Mouse (Mus musculus) heart, postnatal 25 days (tissue): ENCODE measurements around the gene Prss23. TPM values are rescaled to one million over a fixed set of nuclear protein-coding genes. Genes with fewer than 3 reads are reported as not detected.

Source experiments
- DNase-seq: peaks from one replicate; pipeline ENCODE4 v3.0.0; 2022; ENCODE audit warnings: low spot score
- intact Hi-C: fragments of 180-260 bp; cut with DNase I; formaldehyde crosslinking; loops from one replicate; pipeline ENCODE4 v1.15.1; 2025
- total RNA-seq, 2 experiments: library from RNA; stranded (reverse); gene quantifications; 2 replicates each; pipeline ENCODE4 v1.2.3; 2021

Prss23 gene
- total RNA-seq, result 10 to 100 TPM; 24.6 to 25.0 TPM

DNA sequence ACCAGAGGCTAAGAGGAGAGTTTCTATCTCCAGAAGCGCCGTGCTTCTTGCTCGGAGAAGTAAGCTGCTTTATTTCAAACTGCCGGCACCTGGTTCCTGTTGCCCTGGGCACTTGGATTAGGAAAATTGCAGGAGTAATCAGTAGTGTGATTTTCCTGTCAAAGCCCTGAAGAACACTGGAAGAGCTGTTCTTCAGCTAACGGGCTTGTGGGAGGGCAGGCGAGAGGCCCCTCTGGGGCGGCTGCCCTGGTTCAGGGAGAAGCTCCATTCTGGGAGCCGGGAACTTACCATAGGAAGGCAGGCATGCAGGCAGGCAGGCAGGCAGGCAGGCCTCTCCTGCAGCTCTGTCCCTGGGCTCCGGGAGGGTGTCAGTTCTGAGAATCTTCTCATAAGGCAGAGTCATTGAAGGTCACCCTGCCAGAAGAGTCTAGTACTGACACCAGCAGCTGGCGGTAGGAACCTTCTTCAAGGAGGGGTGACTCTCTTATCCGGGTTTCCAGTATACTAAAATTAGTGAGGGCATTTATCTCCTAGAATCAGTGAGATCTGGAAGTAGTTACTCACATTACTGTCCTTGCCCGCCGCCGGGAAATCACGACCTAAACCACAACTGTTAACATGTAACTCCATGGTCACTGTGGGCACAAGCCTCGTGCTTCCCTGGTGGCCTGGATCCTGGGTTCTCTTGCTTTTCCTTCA, at the start of gene Prss23:
TSS of gene Prss23 (minus strand) at position 457 of the 699 bp plus-strand sequence.
- DNase-seq, result no peak
- intact Hi-C loops, result no loop called here

GRCm38 (mm10) chr7:89576127-89576526, 49.1 kb upstream of the Prss23 start:
- intact Hi-C loops, result no loop called here
- no peak for DNase-seq

DNA sequence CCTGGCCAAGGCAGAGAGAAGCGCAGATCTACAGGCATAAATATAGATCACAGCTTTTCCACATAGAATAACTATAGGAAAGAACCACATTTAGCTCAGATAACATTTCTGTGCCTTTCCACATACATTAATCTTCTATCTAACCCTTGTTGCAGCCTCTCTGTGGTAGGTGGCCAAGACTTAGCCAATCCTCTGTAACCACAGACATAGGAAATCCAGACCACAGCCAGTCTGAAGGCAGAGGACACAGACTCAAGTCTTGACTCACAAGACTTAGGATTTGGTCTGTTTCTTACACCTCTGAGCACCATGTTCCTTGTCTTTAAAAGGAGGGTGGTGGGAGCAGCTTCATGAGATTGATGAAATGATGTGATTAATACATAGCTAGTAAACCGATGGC, 37.6 kb upstream of the Prss23 start:
- intact Hi-C loops, result loop anchor here (5.0 kb wide), 1 partner anchor 98 kb away; no protein-coding TSS in a partner anchor
- DNase-seq, result no peak

GRCm38 (mm10) chr7:89563501-89563900, 36.5 kb upstream of the Prss23 start:
- DNase-seq, result peak; percentile 31
- intact Hi-C loops, result loop anchor here (5.0 kb wide), 1 partner anchor 99 kb away; no protein-coding TSS in a partner anchor

DNA sequence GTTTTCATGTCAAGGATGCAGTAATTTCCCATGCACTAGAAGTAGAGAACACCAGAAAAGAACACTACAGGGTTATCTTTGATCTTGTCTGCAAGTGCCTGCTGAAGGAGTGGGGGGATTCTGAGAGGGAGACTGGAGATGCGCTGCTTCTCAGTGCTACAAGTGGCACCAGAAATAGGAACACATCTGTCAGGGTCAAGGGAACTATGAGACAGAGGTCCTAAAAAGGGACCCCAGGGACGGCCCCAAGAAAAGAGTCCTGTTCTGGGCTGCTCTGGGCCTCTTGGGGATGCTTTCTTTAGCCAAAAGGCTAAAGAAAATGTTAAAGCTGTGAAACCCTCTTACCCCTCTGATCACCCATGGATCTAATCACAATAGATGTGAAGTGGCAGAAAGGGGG, 35.2 kb upstream of the Prss23 start:
- intact Hi-C loops, result loop anchor here (5.0 kb wide), 1 partner anchor 100 kb away; no protein-coding TSS in a partner anchor
- DNase-seq, result no peak

- intact Hi-C loops, result loop anchor here (5.0 kb wide), 1 partner anchor 101 kb away; no protein-coding TSS in a partner anchor
- no peak for DNase-seq
Measured at GRCm38 (mm10) chr7:89560939-89561338, 34.0 kb upstream of the Prss23 start.

DNA sequence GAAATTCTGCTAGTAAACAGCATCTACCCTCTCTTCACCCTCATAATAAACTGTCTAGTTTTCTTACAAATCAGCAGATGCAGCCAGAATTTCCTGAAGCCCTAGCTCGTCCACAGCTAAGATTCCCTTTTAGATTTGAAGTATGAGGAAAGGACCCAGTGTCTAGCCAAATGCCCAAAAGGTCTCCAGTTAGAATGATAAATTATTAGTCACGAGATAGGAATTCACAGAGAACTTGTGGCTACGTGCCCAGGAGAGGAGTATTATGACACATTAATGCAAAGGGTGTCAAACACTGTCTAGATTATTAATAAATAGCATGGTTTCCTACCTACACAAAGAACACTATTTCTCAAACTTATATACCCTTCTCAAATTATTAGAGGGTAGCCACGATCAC, 32.6 kb upstream of the Prss23 start:
- DNase-seq, result no peak
- intact Hi-C loops, result loop anchor here (5.0 kb wide), 1 partner anchor 103 kb away; no protein-coding TSS in a partner anchor

GRCm38 (mm10) chr7:89559105-89559504, 32.1 kb upstream of the Prss23 start:
- intact Hi-C loops, result no loop called here
- no peak for DNase-seq

DNA sequence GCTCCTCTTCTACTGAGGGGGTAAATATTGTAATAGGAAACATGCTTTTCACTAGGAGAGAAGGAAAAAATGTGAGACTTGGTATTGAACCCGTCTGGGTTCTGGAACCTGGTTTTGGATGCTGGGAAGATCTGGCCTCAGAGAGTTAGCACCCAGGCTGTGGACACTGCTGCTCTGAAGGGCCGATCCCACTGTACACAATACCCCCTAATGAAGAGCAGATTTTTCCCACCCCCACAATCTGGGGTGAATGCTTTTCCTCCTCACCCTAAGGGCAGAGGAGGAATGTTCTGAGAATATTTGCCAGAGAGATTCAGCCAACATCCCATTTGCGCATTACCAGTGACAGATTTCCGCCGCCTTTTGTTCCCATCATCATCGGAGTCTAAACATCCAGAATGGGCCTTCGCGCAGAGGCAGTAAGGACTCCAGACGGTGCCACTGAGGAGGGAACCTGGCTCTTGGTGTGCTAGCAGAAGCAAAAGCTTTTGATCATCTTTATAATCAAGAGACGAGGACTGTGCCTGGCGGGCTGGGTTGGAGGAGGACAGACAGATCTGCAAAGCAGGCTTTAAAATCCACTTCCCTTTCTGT, 31.6 kb upstream of the Prss23 start:
- intact Hi-C loops, result no loop called here
- no peak for DNase-seq

- intact Hi-C loops, result no loop called here
Measured at GRCm38 (mm10) chr7:89557056-89557455, 30.1 kb upstream of the Prss23 start.

GRCm38 (mm10) chr7:89556652-89557051, 29.7 kb upstream of the Prss23 start:
- no peak for DNase-seq
- intact Hi-C loops, result no loop called here

More at GRCm38 (mm10) chr7:89557056-89557455, 30.1 kb upstream of the Prss23 start:
- no peak for DNase-seq

GRCm38 (mm10) chr7:89555170-89555569, 28.2 kb upstream of the Prss23 start:
- intact Hi-C loops, result no loop called here
- no peak for DNase-seq

GRCm38 (mm10) chr7:89554068-89554467, 27.1 kb upstream of the Prss23 start:
- no peak for DNase-seq
- intact Hi-C loops, result no loop called here

DNA sequence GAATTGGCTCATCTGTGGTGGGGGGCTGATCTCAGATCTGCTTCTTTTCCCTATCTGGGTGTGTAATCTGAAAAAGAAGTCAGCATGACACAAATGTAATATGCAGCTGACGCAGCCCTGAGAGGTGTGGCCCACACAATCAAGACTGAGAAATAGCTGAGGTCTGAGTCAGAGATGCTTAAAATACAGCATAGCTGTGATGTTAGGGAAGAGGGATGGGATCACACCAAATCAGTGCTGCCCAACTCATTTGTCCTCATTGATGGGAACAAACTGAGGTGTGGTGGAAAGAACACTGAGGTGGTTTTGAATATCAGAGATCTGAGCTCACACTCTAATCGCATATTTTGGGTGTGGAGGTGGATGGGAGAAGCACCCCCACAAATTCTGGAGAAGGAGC, 14.0 kb upstream of the Prss23 start:
- intact Hi-C loops, result no loop called here
- no peak for DNase-seq

DNA sequence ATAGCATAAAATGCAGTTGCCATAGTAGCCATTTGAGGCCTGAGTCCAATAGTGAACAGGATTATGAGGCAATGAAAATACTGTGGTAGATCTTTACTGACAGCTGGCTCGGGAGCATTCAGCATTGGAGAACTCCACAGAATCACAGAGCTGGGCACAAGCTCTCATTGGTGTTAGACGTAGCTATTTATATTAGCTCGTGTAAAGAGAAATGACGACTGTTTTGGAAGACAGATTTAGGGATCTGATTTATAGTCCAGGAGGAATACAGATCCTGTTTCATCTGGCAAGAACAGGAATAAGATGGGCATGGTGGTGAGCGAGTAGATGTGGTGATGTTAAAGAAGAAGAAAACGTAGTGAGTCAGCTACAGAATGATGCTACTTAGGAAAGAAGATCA, 12.4 kb upstream of the Prss23 start:
- DNase-seq, result no peak
- intact Hi-C loops, result no loop called here

DNA sequence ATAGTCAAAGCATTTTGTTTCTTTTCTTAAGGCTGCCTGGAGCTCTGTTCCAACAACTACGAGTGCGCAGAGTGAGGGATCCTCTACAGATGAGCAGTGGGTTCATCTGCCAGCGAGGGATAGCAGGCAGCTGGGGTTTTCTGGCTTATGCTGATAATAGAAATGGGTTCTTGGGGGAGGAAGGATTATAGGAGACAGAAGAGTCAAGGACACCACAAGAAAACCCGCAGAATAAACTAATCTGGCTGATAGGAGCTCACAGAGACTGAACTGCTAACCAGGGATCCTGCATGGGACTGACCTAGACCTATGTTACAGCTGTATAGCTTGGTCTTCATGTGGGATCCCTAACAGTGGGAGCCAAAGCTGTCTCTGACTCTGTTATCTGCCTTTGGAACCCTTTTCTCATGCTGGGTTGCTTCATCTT, 456 bp upstream of the Prss23 start:
- intact Hi-C loops, result no loop called here
- DNase-seq, result no peak

- intact Hi-C loops, result no loop called here
- DNase-seq, result no peak
Measured at GRCm38 (mm10) chr7:89523816-89524215, 3.2 kb downstream of the Prss23 start.

DNA sequence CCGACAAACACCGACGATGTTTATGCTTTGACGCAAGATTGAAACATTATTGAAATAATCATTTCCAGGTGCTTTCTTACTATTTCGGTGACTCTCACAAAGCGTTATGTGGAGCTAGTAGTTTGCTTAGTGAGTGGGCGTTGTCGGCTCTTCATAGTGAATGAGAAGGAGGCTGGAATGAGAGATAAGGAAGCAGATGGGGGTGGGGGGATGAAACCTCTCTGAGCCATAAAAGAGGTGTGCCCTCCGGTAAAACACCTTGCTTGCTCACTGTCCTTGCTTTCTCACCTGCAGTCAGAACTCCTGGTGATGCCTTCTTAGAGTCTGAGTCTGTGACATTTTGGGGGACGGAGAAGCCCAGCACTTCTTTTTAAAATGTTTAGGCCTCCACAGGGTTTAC, 4.8 kb downstream of the Prss23 start:
- no peak for DNase-seq
- intact Hi-C loops, result no loop called here

DNA sequence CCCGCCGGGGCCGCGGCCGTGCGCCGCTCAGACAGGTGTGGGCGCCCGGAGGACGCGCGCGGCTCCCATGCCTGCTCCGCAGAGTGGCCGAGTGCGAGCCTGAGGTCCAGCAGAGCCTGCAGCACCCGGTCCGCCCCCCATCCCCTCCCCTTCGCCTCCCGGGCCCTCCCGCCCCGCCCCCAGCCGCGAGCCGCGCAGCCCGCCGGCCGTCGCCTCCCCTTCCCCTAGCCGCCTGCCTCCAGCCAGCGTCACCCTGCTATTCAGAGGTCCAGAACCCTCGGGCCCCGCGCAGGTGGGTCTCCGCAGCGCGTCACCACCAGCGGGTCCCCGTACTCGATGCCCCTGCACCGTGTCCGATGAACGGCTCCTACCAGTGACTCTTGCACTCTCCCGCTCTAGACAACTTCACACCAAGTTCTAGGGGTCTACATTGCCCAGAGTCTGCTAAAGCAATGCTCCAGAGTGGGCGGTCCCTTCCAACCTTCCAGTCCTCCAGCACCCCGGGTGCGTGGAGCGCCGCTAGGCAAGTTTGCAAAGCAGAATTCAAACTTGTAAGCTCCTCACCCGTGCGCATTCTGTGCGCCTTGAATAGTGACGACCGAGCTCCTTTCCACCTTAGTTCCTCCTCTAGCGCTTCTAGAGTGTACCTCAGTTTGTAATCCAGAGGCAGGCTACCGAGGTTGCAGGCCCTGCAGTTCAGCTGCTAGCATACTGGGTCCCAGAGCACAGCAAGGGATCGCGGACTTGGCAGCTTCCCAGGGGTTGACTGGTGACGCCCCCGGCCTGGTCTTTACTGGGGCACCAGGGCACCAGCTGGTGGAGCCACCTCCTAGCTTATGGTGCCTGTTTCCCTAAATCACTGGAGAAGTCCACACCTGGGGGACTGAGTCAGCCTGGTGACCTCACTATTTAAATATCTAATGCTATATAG, 9.3 kb downstream of the Prss23 start:
- peak; percentile 27 for DNase-seq
- intact Hi-C loops, result no loop called here
